Mouse (Mus musculus) midbrain, embryonic 12.5 days (tissue): ENCODE results near the gene Rnf208. TPM values are rescaled to one million over a fixed set of nuclear protein-coding genes. Genes with fewer than 3 reads are reported as not detected.

Source experiments
- ATAC-seq: fragments of 200-750 bp; cut with Nextera tagmentation; 2 replicates; pipeline ENCODE4 v1.8.0; 2017; ENCODE audit warnings: low read depth, moderate TSS enrichment, moderate library complexity; ENCODE audit not compliant: low FRiP score
- H3K27ac ChIP-seq: fragments of 300-500 bp; sonication (generic); replicated peaks from 2 replicates; pipeline ENCODE4 v1.5.1; 2016; ENCODE audit warnings: mild to moderate bottlenecking
- H3K27me3 ChIP-seq: fragments of 300-500 bp; sonication (generic); 2 replicates; pipeline ENCODE4 v1.6.1; 2016; ENCODE audit warnings: mild to moderate bottlenecking
- H3K36me3 ChIP-seq: fragments of 300-500 bp; sonication (generic); 2 replicates; pipeline ENCODE4 v1.6.1; 2016
- H3K4me1 ChIP-seq: fragments of 300-500 bp; sonication (generic); 2 replicates; pipeline ENCODE4 v1.6.1; 2016
- H3K4me2 ChIP-seq: fragments of 300-500 bp; sonication (generic); replicated peaks from 2 replicates; pipeline ENCODE4 v1.6.1; 2016; ENCODE audit warnings: mild to moderate bottlenecking, moderate library complexity
- H3K4me3 ChIP-seq: fragments of 300-500 bp; sonication (generic); 2 replicates; pipeline ENCODE4 v1.5.1; 2016; ENCODE audit warnings: mild to moderate bottlenecking
- H3K9ac ChIP-seq: fragments of 300-500 bp; sonication (generic); replicated peaks from 2 replicates; pipeline ENCODE4 v1.6.1; 2016; ENCODE audit warnings: mild to moderate bottlenecking, moderate library complexity
- H3K9me3 ChIP-seq: fragments of 300-500 bp; sonication (generic); 2 replicates; pipeline ENCODE4 v1.6.1; 2016; ENCODE audit warnings: mild to moderate bottlenecking
- WGBS: fragments of 180-500 bp; shearing (Covaris S2); methylation state at CpG from one replicate; pipeline ENCODE4 v1.1.7; 2016; 5-methylcytosine and 5-hydroxymethylcytosine counted together
- polyA plus RNA-seq: library from polyadenylated mRNA; unstranded; fragments of >200 nt; fragmentation: Nextera tagmentation; extraction: Ambion mirVana; gene quantifications from 2 replicates; pipeline ENCODE4 v1.2.1, GENCODE M21; 2016

Rnf208 gene
- polyA plus RNA-seq, 1 experiment from 2014 or later = 31.9 TPM

DNA sequence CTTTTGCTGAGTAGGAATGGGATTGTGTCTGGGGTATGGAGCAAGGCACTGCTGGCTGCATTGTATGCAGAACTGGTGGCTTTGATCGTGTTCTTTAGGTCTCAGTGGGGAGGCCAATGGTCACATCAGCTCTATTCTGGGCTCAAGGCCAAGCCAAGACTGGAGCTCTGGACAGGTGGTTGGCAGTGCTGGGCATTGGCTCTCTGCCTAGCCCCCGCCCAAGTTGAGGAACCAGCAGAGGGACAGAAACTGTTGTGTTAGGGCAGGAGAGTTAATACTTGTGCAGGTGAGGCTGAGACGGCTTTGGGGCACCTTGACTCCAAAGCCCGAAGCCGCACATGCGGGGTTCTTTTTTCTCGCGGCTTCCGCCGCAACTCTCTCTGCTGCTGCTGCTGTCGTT, 47.6 kb downstream of the Rnf208 start, which contains the start of gene Lrrc26:
Lrrc26 (plus strand) TSS at position 265 of the 400 bp plus-strand sequence.
- ATAC-seq = no peak
- Histone ChIP-seq H3K9ac (no peak within 1 kb of the TSS), H3K27ac (no peak within 1 kb of the TSS), H3K4me3 (peak within 1 kb of the TSS; percentile 9; the same call in 1 of the 2 replicates), H3K4me1 (peaks cover 17% of the 10 kb centered on the region), H3K36me3 (peaks cover 19% of the 10 kb centered on the region), H3K27me3 (peaks cover 69% of the 10 kb centered on the region), H3K9me3 (no peaks in the 10 kb centered on the region), H3K4me2 (peak within 1 kb of the TSS; percentile 15)
- WGBS = 10% methylated on average over 11 of the region's 11 CpGs

DNA sequence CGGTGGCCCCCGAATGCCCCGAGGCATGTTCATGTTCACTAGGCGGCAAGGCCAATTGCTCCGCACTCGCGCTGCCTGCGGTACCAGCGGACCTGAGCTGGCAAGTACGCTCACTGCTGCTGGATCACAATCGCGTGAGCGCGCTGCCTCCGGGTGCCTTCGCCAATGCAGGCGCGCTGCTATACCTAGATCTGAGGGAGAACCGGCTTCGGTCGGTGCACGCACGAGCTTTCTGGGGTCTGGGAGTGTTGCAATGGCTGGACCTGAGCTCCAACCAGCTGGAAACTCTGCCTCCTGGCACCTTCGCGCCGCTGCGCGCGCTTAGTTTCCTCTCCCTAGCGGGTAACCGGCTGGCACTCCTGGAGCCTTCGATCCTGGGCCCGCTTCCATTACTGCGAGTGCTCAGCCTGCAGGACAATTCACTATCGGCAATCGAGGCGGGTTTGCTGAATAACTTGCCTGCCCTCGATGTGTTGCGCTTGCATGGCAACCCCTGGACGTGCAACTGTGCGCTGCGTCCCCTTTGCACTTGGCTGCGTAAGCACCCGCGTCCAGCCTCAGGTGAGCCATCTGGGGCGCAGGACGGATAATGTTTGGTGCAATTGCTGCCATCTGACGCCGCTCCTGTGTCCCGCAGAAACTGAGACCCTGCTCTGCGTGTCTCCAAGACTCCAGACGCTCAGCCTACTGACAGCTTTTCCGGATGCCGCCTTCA, 48.2 kb downstream of the Rnf208 start:
- H3K4me1 ChIP-seq = peaks cover 17% of the 10 kb centered on the region
- ATAC-seq = no peak
- no peak overlapping the region for H3K27ac ChIP-seq
- peak overlapping the region; percentile 15; the same call in 1 of the 2 replicates for H3K4me2 ChIP-seq
- peaks cover 75% of the 10 kb centered on the region for H3K27me3 ChIP-seq
- H3K9me3 ChIP-seq = no peaks in the 10 kb centered on the region
- 3% methylated on average over 54 of the region's 54 CpGs for WGBS
- H3K9ac ChIP-seq = no peak overlapping the region
- H3K4me3 ChIP-seq = 0 out of 2 replicates have a peak overlapping the region, but pooled peaks have one; percentile 9
- H3K36me3 ChIP-seq = peaks cover 13% of the 10 kb centered on the region

DNA sequence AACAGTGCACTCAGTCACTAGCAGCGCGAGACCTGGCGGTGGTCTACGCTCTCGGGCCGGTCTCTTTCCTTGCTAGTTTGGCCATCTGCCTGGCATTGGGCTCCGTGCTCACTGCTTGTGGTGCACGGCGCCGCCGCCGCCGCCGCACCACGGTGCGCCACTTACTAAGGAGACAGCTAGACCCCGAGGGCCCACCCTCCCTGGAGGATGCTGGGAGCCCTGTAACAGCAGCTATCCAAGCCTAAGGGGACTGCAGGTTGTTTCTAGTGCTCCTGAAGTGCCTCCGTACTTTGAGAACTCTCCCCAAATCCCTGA, 48.7 kb downstream of the Rnf208 start:
- Histone ChIP-seq H3K4me1 (peaks cover 17% of the 10 kb centered on the region), H3K27me3 (peaks cover 80% of the 10 kb centered on the region), H3K9me3 (no peaks in the 10 kb centered on the region), H3K27ac (no peak overlapping the region), H3K4me2 (peak overlapping the region; percentile 15), H3K4me3 (no peak overlapping the region; the same call in 1 of the 2 replicates), H3K36me3 (peaks cover 8% of the 10 kb centered on the region), H3K9ac (no peak overlapping the region)
- WGBS = 1% methylated on average over 18 of the region's 18 CpGs
- ATAC-seq = no peak

DNA sequence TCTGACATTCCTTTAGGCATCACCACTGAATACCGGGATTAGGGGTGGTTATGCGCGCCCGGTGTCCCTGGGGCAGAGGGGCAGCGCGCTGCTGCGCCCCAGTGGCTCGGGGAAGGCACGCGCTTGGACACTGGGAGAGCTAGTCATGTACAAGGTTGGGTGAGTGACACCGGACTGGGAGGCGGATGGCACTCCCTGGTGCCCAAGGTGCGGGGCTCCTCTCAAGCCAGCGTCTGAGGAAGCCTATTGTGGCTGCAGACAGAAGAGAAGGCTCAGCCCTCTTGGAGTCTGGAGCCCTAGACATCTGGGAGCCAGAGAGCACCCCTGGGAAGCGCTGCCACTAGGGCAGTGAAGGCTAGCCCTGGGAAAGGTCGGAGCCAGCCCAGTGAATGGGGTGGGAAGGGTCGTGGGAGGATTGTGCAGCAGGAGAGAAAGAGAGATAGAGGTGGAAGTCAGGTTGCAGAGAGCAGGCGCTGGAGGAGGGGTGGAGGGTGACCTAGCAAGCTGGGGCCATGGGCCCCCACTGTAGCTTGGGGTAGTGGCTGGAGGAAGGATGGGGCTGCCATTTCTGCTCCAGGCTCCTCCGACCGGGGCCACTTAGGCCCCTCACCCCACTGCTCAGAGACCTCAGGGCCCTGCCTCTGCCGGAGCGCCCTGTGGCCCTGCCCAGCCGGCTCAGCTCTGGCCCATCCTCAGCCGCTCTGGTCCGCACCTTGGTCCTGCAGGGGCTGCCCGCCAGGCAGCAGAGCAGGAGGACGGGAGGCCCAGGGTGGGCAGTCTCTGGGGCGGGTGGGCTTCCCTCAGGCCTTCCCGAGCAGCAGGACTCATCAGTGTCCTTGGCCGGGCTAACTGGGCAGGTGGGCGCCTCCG, 49.4 kb downstream of the Rnf208 start:
- no peaks in the 10 kb centered on the region for H3K9me3 ChIP-seq
- peaks cover 87% of the 10 kb centered on the region for H3K27me3 ChIP-seq
- peak overlapping the region; percentile 43 for H3K4me2 ChIP-seq
- 0 out of 2 replicates have a peak overlapping the region, but pooled peaks have one; percentile 39 for H3K9ac ChIP-seq
- 0 out of 2 replicates have a peak, but pooled peaks cover 1% of the 10 kb centered on the region for H3K36me3 ChIP-seq
- ATAC-seq = no peak; the same call in 1 of the 2 replicates
- WGBS = 5% methylated on average over 32 of the region's 32 CpGs
- peak overlapping the region; percentile 28 for H3K4me3 ChIP-seq
- H3K4me1 ChIP-seq = peaks cover 17% of the 10 kb centered on the region
- H3K27ac ChIP-seq = no peak overlapping the region

DNA sequence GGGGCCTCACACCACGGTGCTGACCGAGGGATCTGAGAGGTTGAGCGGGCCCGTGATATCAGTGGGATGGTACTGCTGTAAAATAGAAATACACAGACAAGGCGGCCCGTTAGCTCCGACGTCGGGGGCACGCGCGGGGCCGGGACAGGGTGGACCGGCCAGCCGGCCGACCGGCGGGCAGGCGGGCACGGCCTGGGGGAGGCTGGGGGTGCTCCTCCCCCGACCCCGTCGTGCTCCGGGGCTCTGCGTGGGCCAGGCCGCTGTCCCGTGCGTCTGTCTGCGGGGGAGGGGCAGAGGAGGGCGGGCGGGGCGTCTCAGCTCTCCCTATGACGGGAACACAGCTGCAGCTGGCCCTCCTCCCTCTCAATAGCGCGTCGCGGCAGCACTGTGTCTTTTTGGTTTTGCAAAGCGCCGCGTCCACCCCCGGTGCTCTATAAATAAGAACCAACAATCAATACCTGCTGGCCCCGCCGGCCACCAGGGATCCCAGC, 50.0 kb downstream of the Rnf208 start:
- Histone ChIP-seq H3K27ac (no peak overlapping the region), H3K4me2 (peak overlapping the region; percentile 43), H3K4me1 (peaks cover 17% of the 10 kb centered on the region), H3K36me3 (no peaks in the 10 kb centered on the region), H3K27me3 (peaks cover 94% of the 10 kb centered on the region), H3K9ac (peak overlapping the region; percentile 39; the same call in 1 of the 2 replicates), H3K4me3 (peak overlapping the region; percentile 28), H3K9me3 (no peaks in the 10 kb centered on the region)
- no peak; the same call in 1 of the 2 replicates for ATAC-seq
- WGBS = 6% methylated on average over 39 of the region's 43 CpGs

DNA sequence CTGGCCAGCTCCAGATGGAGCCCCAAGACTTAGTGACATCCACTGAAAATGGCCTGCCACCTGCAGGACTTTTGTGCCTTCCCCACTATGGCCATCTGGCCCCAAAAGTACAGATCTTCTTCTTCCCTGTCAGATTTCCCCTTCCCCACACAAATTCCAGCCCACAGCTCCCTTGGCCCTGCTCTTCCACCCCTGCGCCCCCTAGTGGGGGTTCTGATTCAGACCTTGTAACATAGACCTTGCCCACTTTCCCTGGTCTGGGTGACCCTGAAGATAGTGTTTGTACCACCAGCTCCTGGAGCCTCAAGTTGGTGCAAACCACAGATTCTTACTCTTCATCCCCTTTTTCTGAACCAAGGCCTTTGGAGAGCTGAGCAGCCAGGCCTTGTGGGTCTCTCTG, 50.8 kb downstream of the Rnf208 start:
- 0% methylated on average over 1 of the region's 1 CpGs for WGBS
- Histone ChIP-seq H3K4me2 (peak overlapping the region; percentile 43; the same call in 1 of the 2 replicates), H3K27me3 (peaks cover 98% of the 10 kb centered on the region), H3K36me3 (no peaks in the 10 kb centered on the region), H3K27ac (no peak overlapping the region), H3K4me3 (no peak overlapping the region), H3K9me3 (no peaks in the 10 kb centered on the region), H3K4me1 (peaks cover 17% of the 10 kb centered on the region), H3K9ac (no peak overlapping the region; the same call in 1 of the 2 replicates)
- no peak for ATAC-seq

DNA sequence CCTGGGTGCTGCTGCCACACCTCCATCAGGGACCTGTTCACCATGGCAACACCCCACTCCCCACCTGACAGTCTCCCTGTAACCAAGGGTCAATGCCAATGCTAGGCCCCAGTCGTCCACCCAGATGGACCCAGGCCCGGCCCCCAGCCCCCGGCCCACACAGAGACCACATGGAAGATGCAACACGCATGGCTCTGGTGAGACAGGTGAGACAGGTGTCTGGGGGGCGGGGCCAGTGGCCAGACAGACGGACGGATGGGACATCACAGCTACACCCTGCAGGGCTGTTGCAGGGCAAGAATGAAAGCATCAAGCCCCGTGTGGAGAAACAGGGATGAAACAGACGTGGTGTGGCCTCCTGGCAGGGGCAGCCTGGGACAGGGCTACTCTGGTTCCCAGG, 51.7 kb downstream of the Rnf208 start:
- H3K4me2 ChIP-seq = no peak overlapping the region
- 75% methylated on average over 9 of the region's 9 CpGs for WGBS
- no peak overlapping the region for H3K27ac ChIP-seq
- H3K36me3 ChIP-seq = no peaks in the 10 kb centered on the region
- peaks cover 97% of the 10 kb centered on the region for H3K27me3 ChIP-seq
- H3K4me3 ChIP-seq = no peak overlapping the region
- no peak overlapping the region for H3K9ac ChIP-seq
- no peak for ATAC-seq
- H3K4me1 ChIP-seq = peaks cover 17% of the 10 kb centered on the region
- H3K9me3 ChIP-seq = no peaks in the 10 kb centered on the region

Other genes starting within 250 kb of the Rnf208 start
- gene Nsmf, start 187.9 kb upstream of the Rnf208 start, polyA plus RNA-seq = 102 and 104 TPM in 2 replicates
- not detected in 2 replicates for gene Entpd8, start 162.0 kb upstream of the Rnf208 start, polyA plus RNA-seq
- not detected in 2 replicates for gene Noxa1, start 147.1 kb upstream of the Rnf208 start, polyA plus RNA-seq
- 91.2 and 92.1 TPM in 2 replicates for gene Nrarp, start 61.5 kb upstream of the Rnf208 start, polyA plus RNA-seq
- 1.4 and 1.6 TPM in 2 replicates for gene Tor4a, start 45.4 kb upstream of the Rnf208 start, polyA plus RNA-seq
- 118 and 123 TPM in 2 replicates for gene Nelfb, start 30.8 kb upstream of the Rnf208 start, polyA plus RNA-seq
- not detected in 2 replicates for gene Stpg3, start 27.6 kb upstream of the Rnf208 start, polyA plus RNA-seq
- gene Fam166a, start 23.5 kb upstream of the Rnf208 start, polyA plus RNA-seq = 0.21 and 1.6 TPM in 2 replicates
- gene Tubb4b, start 17.6 kb upstream of the Rnf208 start, polyA plus RNA-seq = 460 and 476 TPM in 2 replicates
- gene Slc34a3, start 7.9 kb upstream of the Rnf208 start, polyA plus RNA-seq = not detected in 2 replicates
- not detected in 2 replicates for gene Rnf224, start 5.5 kb upstream of the Rnf208 start, polyA plus RNA-seq
- not detected in 2 replicates for gene Cysrt1, start 197 bp downstream of the Rnf208 start, polyA plus RNA-seq
- gene AL732309.1, start 4.6 kb downstream of the Rnf208 start, polyA plus RNA-seq = 5.1 and 5.2 TPM in 2 replicates
- gene Tmem203, start 13.2 kb downstream of the Rnf208 start, polyA plus RNA-seq = 20.6 and 23.6 TPM in 2 replicates
- gene Tprn, start 20.4 kb downstream of the Rnf208 start, polyA plus RNA-seq = 10.1 and 10.2 TPM in 2 replicates
- 210 and 216 TPM in 2 replicates for gene Ssna1, start 30.2 kb downstream of the Rnf208 start, polyA plus RNA-seq
- 143 and 144 TPM in 2 replicates for gene Anapc2, start 30.2 kb downstream of the Rnf208 start, polyA plus RNA-seq
- gene Tmem210, start 45.9 kb downstream of the Rnf208 start, polyA plus RNA-seq = not detected in 2 replicates
- gene Lrrc26, start 47.7 kb downstream of the Rnf208 start, polyA plus RNA-seq = not detected in 2 replicates
- 6.1 and 8.2 TPM in 2 replicates for gene Grin1, start 76.9 kb downstream of the Rnf208 start, polyA plus RNA-seq
- gene Man1b1, start 90.1 kb downstream of the Rnf208 start, polyA plus RNA-seq = 72.2 and 72.9 TPM in 2 replicates
- 19.5 and 20.5 TPM in 2 replicates for gene Dpp7, start 114.1 kb downstream of the Rnf208 start, polyA plus RNA-seq
- 2.9 and 7.4 TPM in 2 replicates for gene Uap1l1, start 123.4 kb downstream of the Rnf208 start, polyA plus RNA-seq
- gene Sapcd2, start 130.1 kb downstream of the Rnf208 start, polyA plus RNA-seq = 52.1 and 52.3 TPM in 2 replicates
- 0.20 TPM in 2 replicates for gene Entpd2, start 153.6 kb downstream of the Rnf208 start, polyA plus RNA-seq
- gene Npdc1, start 157.1 kb downstream of the Rnf208 start, polyA plus RNA-seq = 216 and 221 TPM in 2 replicates
- gene Fut7, start 181.0 kb downstream of the Rnf208 start, polyA plus RNA-seq = 0.09 TPM in 1 of 2 replicates, not detected in the other
- 9.4 and 10.3 TPM in 2 replicates for gene Abca2, start 186.4 kb downstream of the Rnf208 start, polyA plus RNA-seq
- 2.5 and 2.9 TPM in 2 replicates for gene Clic3, start 214.6 kb downstream of the Rnf208 start, polyA plus RNA-seq
- 42.9 and 48.6 TPM in 2 replicates for gene Paxx, start 218.8 kb downstream of the Rnf208 start, polyA plus RNA-seq
- 1.5 and 1.8 TPM in 2 replicates for gene Ptgds, start 227.8 kb downstream of the Rnf208 start, polyA plus RNA-seq